In the genomic region with DNA sequence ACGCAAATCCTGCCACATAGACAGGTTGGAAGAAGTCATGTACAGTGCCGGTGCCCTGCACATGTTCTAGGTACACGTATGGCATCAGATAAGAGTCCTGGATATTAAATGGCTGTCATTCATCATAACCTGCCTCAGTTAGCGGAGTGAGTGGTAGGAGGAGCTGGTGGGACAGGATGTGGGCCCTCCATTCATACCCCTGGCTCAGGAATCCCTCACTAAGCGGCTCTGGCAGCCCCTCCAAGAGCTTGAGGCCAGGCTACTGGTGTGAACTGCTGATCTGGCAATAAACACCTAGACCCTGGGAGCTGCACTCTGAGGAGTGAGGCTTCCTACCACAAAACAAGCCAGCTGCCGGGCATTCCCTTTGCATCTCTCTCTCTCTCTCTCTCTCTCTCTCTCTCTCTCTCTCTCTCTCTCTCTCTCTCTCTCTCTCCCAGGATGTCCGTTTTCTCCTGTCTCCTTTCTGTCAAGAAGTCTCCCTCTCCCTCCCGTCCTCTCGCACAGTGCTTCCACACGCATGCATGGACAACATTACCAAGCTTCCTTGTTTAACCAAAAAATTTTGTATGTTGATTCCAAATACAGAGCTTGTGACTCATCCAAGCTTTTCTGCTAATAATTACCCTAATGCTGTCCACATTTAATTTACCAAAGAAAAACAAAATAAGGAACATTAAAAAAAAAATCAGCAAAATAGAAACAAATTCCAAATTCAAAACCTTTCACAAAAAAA, we compare ENCODE assay signal across 13 mouse cellular contexts.
DNase-seq lines count a peak whose midpoint lies in the region; ATAC-seq and TF ChIP-seq lines count a peak whose summit lies in the region.
"Had no signal": no experiment of that assay in that cellular context is flagged by ENCODE, and none has a peak within 500 bp of the region (broad histone marks: within the 10 kb centered on the region; RNA-seq: fewer than 3 reads in every experiment).

No protein-coding gene starts in this region.

- no peak overlapping the region for H3K4me2 ChIP-seq in heart, embryonic 13.5 days
- H3K4me2 ChIP-seq in midbrain, embryonic 11.5 days: no peak overlapping the region
- no peak overlapping the region for H3K4me2 ChIP-seq in midbrain, embryonic 13.5 days (replicated peaks)
- H3K4me2 ChIP-seq in limb, embryonic 11.5 days (ENCODE audit: low read depth, severe bottlenecking): no peak overlapping the region
- H3K4me2 ChIP-seq in intestine, postnatal 0 days (replicated peaks; ENCODE audit: low read depth): no peak overlapping the region
- H3K4me2 ChIP-seq: kidney, embryonic 15.5 days; liver, embryonic 12.5 days had no signal

- no peak for DNase-seq in heart, postnatal 36 days
- peak; percentile 83 for DNase-seq in midbrain, embryonic 11.5 days (ENCODE audit: low spot score, missing footprints)
- DNase-seq in limb, embryonic 11.5 days (ENCODE audit: low spot score): peak; percentile 66
- DNase-seq in spleen, postnatal 10 days (ENCODE audit: low spot score in 2 of 2): no peak
- DNase-seq: cerebellum, adult 11-12 months; forebrain, postnatal 0 days had no signal

- no peaks in the 10 kb centered on the region for H3K9me3 ChIP-seq in heart, embryonic 13.5 days
- no peaks in the 10 kb centered on the region for H3K9me3 ChIP-seq in midbrain, embryonic 11.5 days (ENCODE audit: control insufficient read depth, low read length)
- no peaks in the 10 kb centered on the region for H3K9me3 ChIP-seq in midbrain, embryonic 13.5 days
- no peaks in the 10 kb centered on the region for H3K9me3 ChIP-seq in limb, embryonic 11.5 days (ENCODE audit: control insufficient read depth, low read length)
- H3K9me3 ChIP-seq in intestine, postnatal 0 days (ENCODE audit: control insufficient read depth): no peaks in the 10 kb centered on the region
- H3K9me3 ChIP-seq: kidney, embryonic 15.5 days; liver, embryonic 12.5 days; megakaryocyte, embryonic 14.5 days had no signal

- TF ChIP-seq CTCF in intestine, postnatal 0 days (IDR thresholded peaks at IDR 0.05; ENCODE audit: low read depth): no peak

- peaks cover 87% of the 10 kb centered on the region for H3K4me1 ChIP-seq in heart, embryonic 13.5 days
- no peaks in the 10 kb centered on the region for H3K4me1 ChIP-seq in midbrain, embryonic 11.5 days (ENCODE audit: control insufficient read depth, insufficient read depth, low read length)
- H3K4me1 ChIP-seq in midbrain, embryonic 13.5 days (replicated peaks): peaks cover 15% of the 10 kb centered on the region
- peaks cover 41% of the 10 kb centered on the region for H3K4me1 ChIP-seq in limb, embryonic 11.5 days (ENCODE audit: control insufficient read depth, insufficient read depth, low read length)
- H3K4me1 ChIP-seq in intestine, postnatal 0 days (replicated peaks; ENCODE audit: control insufficient read depth, insufficient read depth, low read length): no peaks in the 10 kb centered on the region
- H3K4me1 ChIP-seq: liver, embryonic 12.5 days had no signal

- H3K9ac ChIP-seq in heart, embryonic 13.5 days: peak overlapping the region; percentile 19; the same call in 1 of the 2 replicates
- H3K9ac ChIP-seq in midbrain, embryonic 11.5 days (ENCODE audit: low read length): no peak overlapping the region
- no peak overlapping the region for H3K9ac ChIP-seq in midbrain, embryonic 13.5 days (replicated peaks)
- H3K9ac ChIP-seq in limb, embryonic 11.5 days (ENCODE audit: low read length): no peak overlapping the region
- H3K9ac ChIP-seq in intestine, postnatal 0 days (ENCODE audit: low read depth, low read length): no peak overlapping the region
- H3K9ac ChIP-seq: forebrain, postnatal 0 days; kidney, embryonic 15.5 days; liver, embryonic 12.5 days had no signal

- no peak for ATAC-seq in heart, embryonic 13.5 days (ENCODE audit: extremely low read depth, insufficient number of reproducible peaks, low FRiP score, low TSS enrichment)
- no peak for ATAC-seq in midbrain, embryonic 11.5 days (ENCODE audit: low FRiP score)
- ATAC-seq in midbrain, embryonic 13.5 days: no peak
- ATAC-seq in limb, embryonic 11.5 days (ENCODE audit: insufficient number of reproducible peaks, low FRiP score, low TSS enrichment, low read depth): 0 out of 2 replicates have a peak, but pooled peaks have one; percentile 51
- no peak for ATAC-seq in intestine, postnatal 0 days
- ATAC-seq: activated CD4-positive, CD25-positive, alpha-beta regulatory T cell, adult 4 months; forebrain, postnatal 0 days; liver, embryonic 12.5 days had no signal

- H3K36me3 ChIP-seq in heart, embryonic 13.5 days: peaks cover 16% of the 10 kb centered on the region; the same call in 1 of the 2 replicates
- H3K36me3 ChIP-seq in midbrain, embryonic 11.5 days (ENCODE audit: control insufficient read depth, insufficient read depth, low read length): no peaks in the 10 kb centered on the region
- H3K36me3 ChIP-seq in midbrain, embryonic 13.5 days: no peaks in the 10 kb centered on the region
- H3K36me3 ChIP-seq in limb, embryonic 11.5 days (ENCODE audit: control insufficient read depth, insufficient read depth, low read length): no peaks in the 10 kb centered on the region
- H3K36me3 ChIP-seq in intestine, postnatal 0 days (ENCODE audit: control insufficient read depth, insufficient read depth): no peaks in the 10 kb centered on the region
- H3K36me3 ChIP-seq: kidney, embryonic 15.5 days; liver, embryonic 12.5 days had no signal

- peak overlapping the region; percentile 56 for H3K27ac ChIP-seq in heart, embryonic 13.5 days (replicated peaks)
- H3K27ac ChIP-seq in midbrain, embryonic 11.5 days (ENCODE audit: low read depth, low read length): no peak overlapping the region
- no peak overlapping the region for H3K27ac ChIP-seq in midbrain, embryonic 13.5 days
- H3K27ac ChIP-seq in limb, embryonic 11.5 days (replicated peaks; ENCODE audit: low read depth, low read length): no peak overlapping the region; the same call in 1 of the 2 replicates
- H3K27ac ChIP-seq in intestine, postnatal 0 days (ENCODE audit: low read depth, low read length): no peak overlapping the region
- H3K27ac ChIP-seq: liver, embryonic 12.5 days had no signal

- intact Hi-C loops in heart, postnatal 36 days (cut with DNase I): no loop called here

- 45% methylated on average over 10 of the region's 10 CpGs for WGBS in heart, embryonic 13.5 days
- 72% methylated on average over 10 of the region's 10 CpGs for WGBS in midbrain, embryonic 11.5 days
- 65% methylated on average over 10 of the region's 10 CpGs for WGBS in midbrain, embryonic 13.5 days
- WGBS in limb, embryonic 11.5 days: 43% methylated on average over 10 of the region's 10 CpGs
- WGBS in intestine, postnatal 0 days: 81% methylated on average over 9 of the region's 10 CpGs

- H3K4me3 ChIP-seq in heart, embryonic 13.5 days: no peak overlapping the region
- no peak overlapping the region for H3K4me3 ChIP-seq in midbrain, embryonic 11.5 days (ENCODE audit: low read depth, low read length)
- no peak overlapping the region for H3K4me3 ChIP-seq in midbrain, embryonic 13.5 days (replicated peaks)
- no peak overlapping the region for H3K4me3 ChIP-seq in limb, embryonic 11.5 days (ENCODE audit: low read depth, low read length)
- H3K4me3 ChIP-seq in intestine, postnatal 0 days (ENCODE audit: low read depth, low read length): no peak overlapping the region
- H3K4me3 ChIP-seq: kidney, embryonic 15.5 days; liver, embryonic 12.5 days; megakaryocyte, embryonic 14.5 days had no signal

- H3K27me3 ChIP-seq in heart, embryonic 13.5 days (replicated peaks): no peaks in the 10 kb centered on the region
- H3K27me3 ChIP-seq in midbrain, embryonic 11.5 days (ENCODE audit: control insufficient read depth, insufficient read depth, low read length): no peaks in the 10 kb centered on the region
- H3K27me3 ChIP-seq in midbrain, embryonic 13.5 days: no peaks in the 10 kb centered on the region
- H3K27me3 ChIP-seq in limb, embryonic 11.5 days (ENCODE audit: control insufficient read depth, insufficient read depth, low read length): no peaks in the 10 kb centered on the region
- H3K27me3 ChIP-seq in intestine, postnatal 0 days (replicated peaks; ENCODE audit: control insufficient read depth, insufficient read depth, low read length): no peaks in the 10 kb centered on the region
- H3K27me3 ChIP-seq: kidney, embryonic 15.5 days; liver, embryonic 12.5 days; megakaryocyte, embryonic 14.5 days had no signal

Comparison
In these comparisons a context has a peak if more than half of its experiments do, and no peak if none do; other contexts are left out.
1. DNase-seq: peak in midbrain, embryonic 11.5 days (single experiment) and limb, embryonic 11.5 days (single experiment); none in heart, postnatal 36 days (0 of 2) and spleen, postnatal 10 days (0 of 2).